Mouse (Mus musculus): ENCODE results near the gene Smgc.
A peak's percentile ranks its signal among the peaks of the same experiment; 100 is the strongest.
"Not testable (repeated sequence)": the region's sequence is repeated elsewhere in the genome, so short reads cannot be mapped to it uniquely, and the experiment has no call there.

The Smgc gene

GRCm38 (mm10) chr15:91837965-91838364, at the start of gene Smgc:
Gene Smgc, plus strand, starts transcription at chr15:91838265.
- no peak for DNase-seq

DNA sequence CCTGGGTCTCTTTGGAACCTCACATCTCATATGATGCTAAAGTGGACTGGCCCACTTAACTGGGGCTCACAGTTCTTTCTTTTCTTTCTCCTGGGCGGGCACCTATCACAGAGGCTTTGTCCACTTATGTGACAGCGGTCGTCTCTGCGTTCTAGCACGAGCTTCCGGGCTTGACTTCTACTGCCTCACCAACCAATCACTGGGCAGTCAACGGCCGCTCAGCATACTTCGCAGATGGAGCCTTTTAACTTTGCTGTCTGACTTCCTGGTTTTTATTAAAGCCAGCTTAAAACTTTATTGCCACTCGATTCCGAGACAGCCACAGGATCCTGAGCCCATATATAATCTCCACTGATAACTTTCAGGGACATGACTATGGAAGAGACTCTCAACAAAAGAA, 49.7 kb upstream of the Smgc start:
- DNase-seq: no peak

- peak; percentile 5 for DNase-seq
Observed at GRCm38 (mm10) chr15:91806463-91806862, 31.6 kb upstream of the Smgc start.

DNA sequence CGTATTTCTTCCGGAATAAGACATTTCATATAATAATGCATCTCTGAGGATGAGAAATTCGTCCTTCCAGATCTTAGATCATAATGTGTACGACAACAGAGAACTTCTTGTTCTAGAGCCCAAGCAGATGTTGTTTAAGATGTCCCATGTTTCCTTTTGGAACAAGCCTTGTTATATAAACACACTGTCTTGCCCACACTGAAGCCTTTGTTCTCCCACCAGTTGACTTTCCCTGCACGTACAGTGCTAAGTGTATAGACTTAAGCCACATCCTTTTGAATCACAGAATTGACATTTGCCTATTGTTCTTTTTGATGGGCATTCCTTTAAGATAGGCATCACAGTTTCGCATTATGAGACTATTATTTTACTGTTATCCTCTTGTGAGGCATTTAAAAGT, 2.7 kb upstream of the Smgc start:
- DNase-seq: no peak

GRCm38 (mm10) chr15:91864130-91864529, 26.1 kb downstream of the Smgc start:
- DNase-seq: not testable (repeated sequence)

GRCm38 (mm10) chr15:91900245-91900644, 62.2 kb downstream of the Smgc start:
- DNase-seq: no peak

- DNase-seq: peak; percentile 43
Observed at GRCm38 (mm10) chr15:91907046-91907445, 69.0 kb downstream of the Smgc start.
